Mouse (Mus musculus) subcutaneous adipose tissue, adult 2 months (tissue): ENCODE measurements around the gene Gm2016. TPM values are rescaled to one million over a fixed set of nuclear protein-coding genes. Genes with fewer than 3 reads are reported as not detected.

Experiments
- polyA plus RNA-seq: library from polyadenylated mRNA; depleted of rRNA; stranded (reverse); fragments of >200 nt; gene quantifications from 2 replicates; pipeline ENCODE4 v1.2.3, GENCODE M21; 2012; ENCODE audit warnings: low replicate concordance; rRNA removed

The Gm2016 gene
- not detected in 2 replicates for polyA plus RNA-seq

GRCm38 (mm10) chr12:87873772-87874171, at the start of gene Gm2016:
TSS of gene Gm2016 (plus strand) at chr12:87874072.

GRCm38 (mm10) chr12:87842239-87842638, 31.6 kb upstream of the Gm2016 start, which contains the start of gene Gm2001:
TSS of gene Gm2001 (minus strand) at chr12:87842339.

GRCm38 (mm10) chr12:87895070-87895469, 21.2 kb downstream of the Gm2016 start, which contains the start of gene Gm2022:
TSS of gene Gm2022 (plus strand) at chr12:87895370.

GRCm38 (mm10) chr12:87919721-87920120, 45.8 kb downstream of the Gm2016 start, which contains the start of gene Gm2035:
TSS of gene Gm2035 (minus strand) at chr12:87919857.

Other genes starting within 250 kb of the Gm2016 start
- gene Gm16381, start 229.5 kb upstream of the Gm2016 start, polyA plus RNA-seq = not detected in 2 replicates
- not detected in 2 replicates for gene Gm21319, start 98.3 kb upstream of the Gm2016 start, polyA plus RNA-seq
- gene Gm21936, start 78.6 kb upstream of the Gm2016 start, polyA plus RNA-seq = not detected in 2 replicates
- gene BB287469, start 57.5 kb upstream of the Gm2016 start, polyA plus RNA-seq = not detected in 2 replicates
- gene Gm2001, start 31.7 kb upstream of the Gm2016 start, polyA plus RNA-seq = not detected in 2 replicates
- not detected in 2 replicates for gene Gm2022, start 21.3 kb downstream of the Gm2016 start, polyA plus RNA-seq
- not detected in 2 replicates for gene Gm2035, start 45.8 kb downstream of the Gm2016 start, polyA plus RNA-seq
- not detected in 2 replicates for gene Gm2042, start 80.0 kb downstream of the Gm2016 start, polyA plus RNA-seq
- not detected in 2 replicates for gene Gm2075, start 137.8 kb downstream of the Gm2016 start, polyA plus RNA-seq
- not detected in 2 replicates for gene Gm6803, start 144.7 kb downstream of the Gm2016 start, polyA plus RNA-seq
- gene Gm2056, start 152.9 kb downstream of the Gm2016 start, polyA plus RNA-seq = not detected in 2 replicates
- not detected in 2 replicates for gene Gm16368, start 209.6 kb downstream of the Gm2016 start, polyA plus RNA-seq